Mouse (Mus musculus) limb, embryonic 13.5 days (tissue): ENCODE measurements at regions not wholly inside any gene's neighbourhood (a gene's known extent, or its start where the extent isn't known, plus 50 kb on each side); places are given as distances from the start of the nearest gene placed in this dataset.

Experiments
- ATAC-seq: fragments of 200-750 bp; cut with Nextera tagmentation; 2 replicates; pipeline ENCODE4 v1.8.0; 2017; ENCODE audit warnings: low read depth, moderate number of reproducible peaks, moderate TSS enrichment; ENCODE audit not compliant: low FRiP score
- H3K27ac ChIP-seq: fragments of 300-500 bp; sonication (generic); 2 replicates; pipeline ENCODE4 v1.5.1; 2015; ENCODE audit warnings: inconsistent platforms, mild to moderate bottlenecking, moderate library complexity
- H3K27me3 ChIP-seq: fragments of 300-500 bp; sonication (generic); 2 replicates; pipeline ENCODE4 v1.6.1; 2015; ENCODE audit warnings: mild to moderate bottlenecking, inconsistent platforms
- H3K36me3 ChIP-seq: fragments of 300-500 bp; sonication (generic); 2 replicates; pipeline ENCODE4 v1.6.1; 2015; ENCODE audit warnings: inconsistent platforms, mild to moderate bottlenecking, moderate library complexity
- H3K4me1 ChIP-seq: fragments of 300-500 bp; sonication (generic); 2 replicates; pipeline ENCODE4 v1.6.1; 2015; ENCODE audit warnings: inconsistent platforms
- H3K4me2 ChIP-seq: fragments of 300-500 bp; sonication (generic); replicated peaks from 2 replicates; pipeline ENCODE4 v1.6.1; 2015; ENCODE audit warnings: inconsistent platforms, mild to moderate bottlenecking, moderate library complexity
- H3K4me3 ChIP-seq: fragments of 300-500 bp; sonication (generic); 2 replicates; pipeline ENCODE4 v1.5.1; 2015; ENCODE audit warnings: moderate library complexity, mild to moderate bottlenecking, inconsistent platforms
- H3K9ac ChIP-seq: fragments of 300-500 bp; sonication (generic); 2 replicates; pipeline ENCODE4 v1.6.1; 2015; ENCODE audit warnings: mild to moderate bottlenecking, inconsistent platforms
- H3K9me3 ChIP-seq: fragments of 300-500 bp; sonication (generic); 2 replicates; pipeline ENCODE4 v1.6.1; 2016; ENCODE audit warnings: inconsistent platforms
- WGBS: fragments of 180-500 bp; shearing (Covaris S2); methylation state at CpG from one replicate; pipeline ENCODE4 v1.1.7; 2015; 5-methylcytosine and 5-hydroxymethylcytosine counted together

- no peak for ATAC-seq
- no peak overlapping the region for H3K9ac ChIP-seq
- H3K4me1 ChIP-seq: peaks cover 4% of the 10 kb centered on the region; the same call in 1 of the 2 replicates
- no peaks in the 10 kb centered on the region for H3K9me3 ChIP-seq
- H3K36me3 ChIP-seq: no peaks in the 10 kb centered on the region
- 85% methylated on average over 8 of the region's 8 CpGs for WGBS
- peaks cover 25% of the 10 kb centered on the region; the same call in 1 of the 2 replicates for H3K27me3 ChIP-seq
- H3K27ac ChIP-seq: no peak overlapping the region
- no peak overlapping the region for H3K4me3 ChIP-seq
- H3K4me2 ChIP-seq: no peak overlapping the region
Measured at GRCm38 (mm10) chr8:26795616-26796015, 181.5 kb upstream of the Zfp703 start.

DNA sequence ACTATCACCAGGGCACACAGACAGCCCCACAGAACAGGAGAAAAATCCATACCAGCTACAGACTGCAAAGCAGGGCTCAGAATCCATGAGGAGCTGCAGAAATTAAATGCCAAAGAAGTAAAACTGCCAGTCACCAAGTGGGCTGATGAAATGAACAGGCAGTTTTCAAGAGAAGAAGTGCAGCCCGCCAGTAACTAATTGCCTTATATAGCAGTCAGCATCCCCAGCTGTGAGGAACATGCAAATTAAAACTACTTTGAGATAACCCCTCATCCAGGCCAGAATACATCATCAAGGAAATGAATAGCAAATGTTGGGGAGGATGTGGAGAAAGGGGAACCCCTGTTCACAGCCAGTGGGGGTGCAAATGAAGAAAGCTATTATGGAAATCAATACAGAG lies 177.3 kb upstream of the Zfp703 start:
- H3K9ac ChIP-seq: no peak overlapping the region
- H3K4me2 ChIP-seq: no peak overlapping the region
- no peak overlapping the region for H3K27ac ChIP-seq
- H3K4me3 ChIP-seq: no peak overlapping the region
- H3K27me3 ChIP-seq: peaks cover 45% of the 10 kb centered on the region
- no peaks in the 10 kb centered on the region for H3K36me3 ChIP-seq
- no peak for ATAC-seq
- H3K4me1 ChIP-seq: peaks cover 17% of the 10 kb centered on the region
- WGBS: 25% methylated on average over 1 of the region's 1 CpGs
- H3K9me3 ChIP-seq: no peaks in the 10 kb centered on the region

DNA sequence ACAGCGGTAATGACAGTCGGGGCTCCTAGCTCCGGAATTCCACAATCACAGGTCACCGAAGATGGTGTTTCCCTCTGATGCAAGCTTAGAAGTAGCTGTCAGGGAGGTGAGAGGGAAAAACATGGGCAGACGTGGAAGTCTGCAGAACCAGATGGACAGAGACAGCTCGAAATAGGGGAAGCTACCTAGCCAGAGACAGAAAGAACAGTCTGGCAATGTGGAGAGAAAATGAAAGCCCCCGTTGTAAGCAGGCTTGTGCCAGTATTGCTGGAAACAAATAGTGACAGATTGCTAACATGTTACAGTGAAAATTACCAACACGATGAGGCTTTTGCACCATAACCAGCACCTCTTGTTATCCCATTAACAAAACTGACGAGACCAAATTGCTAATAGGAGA lies 173.0 kb upstream of the Zfp703 start:
- Histone ChIP-seq H3K4me2 (no peak overlapping the region), H3K4me1 (peaks cover 55% of the 10 kb centered on the region), H3K9me3 (no peaks in the 10 kb centered on the region), H3K9ac (no peak overlapping the region), H3K27ac (no peak overlapping the region), H3K36me3 (no peaks in the 10 kb centered on the region), H3K4me3 (no peak overlapping the region), H3K27me3 (peaks cover 49% of the 10 kb centered on the region)
- WGBS: 36% methylated on average over 9 of the region's 9 CpGs
- no peak for ATAC-seq

GRCm38 (mm10) chr8:26804901-26805341 lies 172.2 kb upstream of the Zfp703 start:
- Histone ChIP-seq H3K27me3 (peaks cover 57% of the 10 kb centered on the region), H3K4me1 (peaks cover 59% of the 10 kb centered on the region), H3K36me3 (no peaks in the 10 kb centered on the region), H3K4me3 (no peak overlapping the region), H3K4me2 (peak overlapping the region; percentile 11), H3K27ac (peak overlapping the region; percentile 56; the same call in 1 of the 2 replicates), H3K9me3 (no peaks in the 10 kb centered on the region), H3K9ac (no peak overlapping the region)
- WGBS: 8% methylated on average over 7 of the region's 7 CpGs
- peak; percentile 30; the same call in 1 of the 2 replicates for ATAC-seq

GRCm38 (mm10) chr8:26805371-26805821 lies 171.7 kb upstream of the Zfp703 start:
- WGBS: 4% methylated on average over 6 of the region's 6 CpGs
- peaks cover 62% of the 10 kb centered on the region for H3K27me3 ChIP-seq
- ATAC-seq: peak; percentile 37; the same call in 1 of the 2 replicates

DNA sequence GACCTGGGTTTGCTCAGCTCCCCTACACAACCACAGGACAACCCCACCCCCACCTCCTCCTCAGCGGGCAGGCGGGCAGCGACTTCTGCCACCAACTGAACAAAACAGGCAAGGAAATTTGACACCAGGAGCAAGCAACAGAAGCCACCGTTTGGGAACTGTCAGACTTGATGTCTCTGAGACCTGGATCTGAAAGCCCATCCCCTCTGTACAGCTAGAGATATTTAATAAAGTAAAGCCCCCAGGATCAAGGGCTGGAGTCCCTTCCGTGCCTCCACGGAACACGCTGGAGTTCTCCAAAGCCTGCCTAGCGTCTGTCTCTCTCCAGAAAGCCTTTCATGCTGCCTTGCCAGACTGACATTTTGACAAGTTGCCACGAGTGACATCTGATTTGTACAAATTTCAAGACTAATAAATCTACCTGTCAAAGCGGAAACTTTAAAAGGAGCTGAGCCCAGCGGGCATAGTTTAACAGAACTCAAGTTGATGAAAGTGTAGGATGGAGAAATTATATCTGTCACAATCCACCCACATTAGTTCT lies 168.9 kb upstream of the Zfp703 start:
- Histone ChIP-seq H3K9ac (no peak overlapping the region), H3K27ac (no peak overlapping the region; the same call in 1 of the 2 replicates), H3K9me3 (no peaks in the 10 kb centered on the region), H3K4me3 (no peak overlapping the region), H3K4me2 (peak overlapping the region; percentile 47), H3K36me3 (no peaks in the 10 kb centered on the region), H3K4me1 (peaks cover 60% of the 10 kb centered on the region), H3K27me3 (peaks cover 61% of the 10 kb centered on the region)
- ATAC-seq: no peak
- 5% methylated on average over 11 of the region's 11 CpGs for WGBS

More at GRCm38 (mm10) chr8:26805371-26805821, 171.7 kb upstream of the Zfp703 start:
- Histone ChIP-seq H3K4me3 (no peak overlapping the region), H3K36me3 (no peaks in the 10 kb centered on the region), H3K27ac (peak overlapping the region; percentile 56; the same call in 1 of the 2 replicates), H3K4me2 (peak overlapping the region; percentile 27), H3K9ac (no peak overlapping the region), H3K4me1 (peaks cover 59% of the 10 kb centered on the region), H3K9me3 (no peaks in the 10 kb centered on the region)

DNA sequence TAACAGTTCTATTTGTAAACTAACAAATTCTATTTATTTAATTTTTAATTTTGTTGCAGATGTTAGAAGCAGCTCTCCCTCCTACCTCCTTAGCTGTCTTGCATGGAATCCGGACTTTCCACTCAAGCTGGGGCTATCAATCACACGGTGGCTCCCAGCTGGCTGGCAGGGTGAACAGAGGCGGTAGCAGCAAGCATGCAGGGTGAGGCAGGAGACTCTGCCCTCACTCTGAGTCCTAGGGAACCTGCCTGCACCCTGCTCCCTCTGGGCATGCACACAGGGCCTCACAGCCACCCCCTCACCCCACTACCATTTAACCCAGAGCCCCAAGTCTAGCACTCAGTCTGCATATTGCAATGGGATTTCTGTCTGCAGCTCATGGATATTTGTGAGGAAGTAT lies 168.4 kb upstream of the Zfp703 start:
- Histone ChIP-seq H3K4me1 (peaks cover 60% of the 10 kb centered on the region), H3K4me2 (no peak overlapping the region), H3K9me3 (no peaks in the 10 kb centered on the region), H3K36me3 (no peaks in the 10 kb centered on the region), H3K9ac (no peak overlapping the region), H3K27ac (no peak overlapping the region), H3K27me3 (peaks cover 55% of the 10 kb centered on the region), H3K4me3 (no peak overlapping the region)
- WGBS: 12% methylated on average over 3 of the region's 3 CpGs
- ATAC-seq: no peak

DNA sequence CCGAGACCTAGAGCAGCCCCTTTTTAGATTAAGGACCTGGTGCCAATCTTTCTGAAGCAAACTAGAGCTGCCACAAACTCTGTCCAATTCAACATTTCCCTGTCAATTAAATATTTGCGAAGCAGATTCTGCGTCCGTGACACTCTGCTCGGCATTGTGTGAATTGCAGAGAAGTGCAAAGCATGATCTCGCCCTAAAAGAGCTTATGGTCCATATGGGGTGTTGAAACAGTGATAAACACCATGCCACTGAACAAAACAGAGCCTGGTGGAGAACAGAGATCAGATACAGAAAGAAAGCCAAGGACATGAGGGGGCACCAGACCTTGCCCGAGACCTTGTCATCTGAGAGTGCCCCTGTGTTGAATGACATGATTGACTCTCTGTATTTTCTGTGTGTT lies 167.2 kb upstream of the Zfp703 start:
- no peaks in the 10 kb centered on the region for H3K36me3 ChIP-seq
- H3K4me1 ChIP-seq: peaks cover 48% of the 10 kb centered on the region
- no peak overlapping the region for H3K27ac ChIP-seq
- 85% methylated on average over 7 of the region's 7 CpGs for WGBS
- no peak for ATAC-seq
- H3K9ac ChIP-seq: no peak overlapping the region
- H3K4me3 ChIP-seq: no peak overlapping the region
- H3K4me2 ChIP-seq: no peak overlapping the region
- peaks cover 44% of the 10 kb centered on the region for H3K27me3 ChIP-seq
- H3K9me3 ChIP-seq: no peaks in the 10 kb centered on the region

DNA sequence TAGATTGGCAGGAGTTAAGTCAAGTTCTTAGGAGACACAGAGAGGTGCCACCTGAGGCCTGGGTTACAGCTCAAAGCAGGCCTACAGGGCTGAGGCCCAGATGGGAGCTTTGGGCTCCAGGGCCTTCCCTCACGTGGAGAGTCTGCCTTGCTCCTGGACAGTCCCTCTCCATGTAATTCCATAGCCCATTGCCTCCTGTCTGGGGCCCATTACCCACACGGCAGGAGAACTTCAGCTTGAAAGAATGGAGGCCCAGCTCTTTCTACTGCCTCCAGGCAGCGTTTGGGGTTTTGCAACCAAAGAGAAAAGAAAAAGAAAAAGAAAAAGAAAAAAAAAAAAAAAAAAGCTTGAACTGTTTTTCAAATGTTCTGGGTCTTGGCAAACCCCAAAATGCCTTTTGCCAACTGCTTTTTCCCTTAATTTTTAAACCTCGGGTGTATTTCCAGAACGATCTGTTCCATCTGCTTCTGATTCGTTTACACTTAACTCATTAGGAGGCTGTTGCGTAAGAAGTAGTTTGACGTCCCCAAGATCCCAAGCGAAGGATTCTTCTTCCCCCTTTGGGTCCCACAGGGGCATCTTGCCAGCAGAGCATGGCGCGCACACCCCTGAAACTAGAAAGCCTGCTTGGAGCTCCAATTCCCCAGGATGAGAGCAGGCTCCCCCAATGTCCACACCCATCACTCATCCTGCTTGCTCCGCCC lies 165.4 kb upstream of the Zfp703 start:
- peaks cover 51% of the 10 kb centered on the region for H3K27me3 ChIP-seq

DNA sequence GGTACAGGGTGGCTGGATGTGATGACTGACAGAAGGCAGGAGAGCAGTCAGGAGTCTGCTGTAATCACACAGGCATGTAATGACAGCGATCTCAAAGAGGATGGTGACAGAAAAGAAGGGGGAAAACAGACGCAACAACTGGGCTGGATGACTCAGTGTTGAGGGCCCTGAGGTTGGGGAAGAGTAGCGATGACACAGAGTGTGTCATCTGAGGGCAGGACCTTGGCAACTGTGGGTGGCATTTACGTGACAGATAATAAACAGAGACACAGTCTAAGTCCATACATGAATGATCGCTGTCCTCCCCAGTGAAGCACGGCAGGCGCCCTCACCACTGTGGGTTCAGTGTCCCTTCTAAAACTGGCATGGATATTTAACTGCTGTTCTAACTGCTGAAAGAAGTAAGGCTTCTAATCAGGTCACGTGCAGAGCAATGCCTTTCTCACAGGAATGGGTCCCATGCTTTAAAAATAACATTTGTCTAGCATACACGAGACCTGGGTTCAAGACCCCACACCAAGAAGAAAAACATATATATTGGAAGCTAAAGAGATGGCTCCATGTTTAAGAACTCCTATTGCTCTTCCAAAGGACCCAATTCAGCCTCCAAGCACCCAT lies 163.8 kb upstream of the Zfp703 start:
- Histone ChIP-seq H3K9me3 (no peaks in the 10 kb centered on the region), H3K4me2 (no peak overlapping the region), H3K27me3 (peaks cover 44% of the 10 kb centered on the region), H3K4me1 (peaks cover 18% of the 10 kb centered on the region), H3K4me3 (no peak overlapping the region), H3K36me3 (no peaks in the 10 kb centered on the region), H3K9ac (no peak overlapping the region), H3K27ac (no peak overlapping the region)
- no peak for ATAC-seq
- 76% methylated on average over 9 of the region's 9 CpGs for WGBS

More for the DNA sequence above, 165.4 kb upstream of the Zfp703 start:
- Histone ChIP-seq H3K27ac (no peak overlapping the region), H3K9ac (no peak overlapping the region), H3K4me2 (no peak overlapping the region), H3K4me3 (no peak overlapping the region), H3K36me3 (no peaks in the 10 kb centered on the region), H3K9me3 (no peaks in the 10 kb centered on the region), H3K4me1 (peaks cover 33% of the 10 kb centered on the region)
- ATAC-seq: no peak
- WGBS: 56% methylated on average over 12 of the region's 12 CpGs

DNA sequence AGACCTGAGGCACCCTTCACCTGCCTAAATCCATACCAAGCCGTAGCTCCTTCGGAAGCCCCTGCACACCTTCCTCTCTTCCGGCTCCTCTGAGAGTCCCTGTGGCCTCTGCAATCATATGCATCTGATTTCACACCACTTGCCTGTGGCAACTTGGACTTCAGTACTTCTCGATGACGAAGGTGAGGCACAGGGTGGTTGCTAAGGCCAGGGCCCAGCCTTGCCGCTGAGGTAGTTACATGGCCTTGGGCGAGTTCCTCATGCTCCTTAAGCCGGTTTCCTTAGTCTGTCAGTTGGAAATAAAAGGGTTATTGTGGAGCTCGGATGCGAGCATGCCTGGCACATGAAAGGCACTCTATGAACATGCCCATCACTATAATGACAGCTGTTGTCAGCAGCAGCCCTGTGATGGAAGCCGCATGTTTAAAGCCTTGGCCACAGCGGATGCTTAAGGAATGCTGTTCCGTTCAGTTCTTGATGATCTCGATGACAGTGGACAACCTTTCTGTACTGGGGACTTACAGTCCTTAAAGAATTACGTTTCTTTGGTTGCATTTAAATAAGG lies 162.0 kb upstream of the Zfp703 start:
- Histone ChIP-seq H3K9ac (no peak overlapping the region), H3K9me3 (no peaks in the 10 kb centered on the region), H3K27ac (no peak overlapping the region), H3K4me2 (no peak overlapping the region), H3K4me3 (no peak overlapping the region), H3K4me1 (peaks cover 8% of the 10 kb centered on the region), H3K36me3 (no peaks in the 10 kb centered on the region), H3K27me3 (peaks cover 33% of the 10 kb centered on the region)
- ATAC-seq: no peak
- 67% methylated on average over 15 of the region's 15 CpGs for WGBS

DNA sequence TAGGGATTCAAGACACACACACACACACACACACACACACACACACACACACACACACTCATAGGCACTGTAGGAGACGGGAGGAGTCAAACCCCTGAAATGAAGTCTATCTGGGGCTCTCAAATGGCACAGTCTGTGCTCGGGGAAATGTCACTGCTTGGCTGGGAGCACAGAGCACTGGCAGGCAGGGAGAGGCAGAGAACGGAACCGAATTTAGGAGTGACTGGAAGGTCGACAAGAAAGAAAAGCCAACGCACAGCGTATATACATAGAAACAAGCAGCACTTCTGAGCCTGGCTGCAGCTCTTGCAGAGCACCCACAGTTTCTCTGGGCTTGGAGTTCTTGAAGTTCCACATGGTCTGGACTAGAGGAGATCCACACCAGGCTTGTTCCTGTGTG lies 160.1 kb upstream of the Zfp703 start:
- Histone ChIP-seq H3K27ac (no peak overlapping the region), H3K4me2 (no peak overlapping the region), H3K27me3 (peaks cover 25% of the 10 kb centered on the region), H3K9me3 (no peaks in the 10 kb centered on the region), H3K4me1 (peaks cover 1% of the 10 kb centered on the region; the same call in 1 of the 2 replicates), H3K4me3 (no peak overlapping the region), H3K9ac (no peak overlapping the region), H3K36me3 (no peaks in the 10 kb centered on the region)
- 77% methylated on average over 7 of the region's 7 CpGs for WGBS
- ATAC-seq: no peak
